9 mouse cellular contexts compared by ENCODE assay signal in the genomic region with DNA sequence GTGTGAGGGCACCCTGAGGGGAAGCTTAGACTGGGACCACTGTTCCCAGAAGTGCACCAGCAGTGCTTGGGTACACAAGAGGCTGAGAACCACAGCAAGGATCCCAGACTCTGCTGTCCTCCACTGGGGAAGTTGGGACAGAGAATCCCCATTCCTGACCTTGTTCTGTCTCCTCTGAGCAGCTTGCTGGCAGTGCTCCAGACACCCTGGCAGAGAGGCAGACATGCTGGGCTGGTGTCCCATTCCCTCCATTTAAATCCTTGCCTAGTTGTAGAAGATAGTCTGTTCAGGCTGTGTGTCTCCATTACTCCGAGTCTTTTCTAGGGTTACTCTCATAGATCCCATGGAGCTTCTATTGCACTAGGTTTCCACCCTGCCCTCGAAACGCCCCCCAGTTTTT.
DNase-seq lines count a peak whose midpoint lies in the region; ATAC-seq and TF ChIP-seq lines count a peak whose summit lies in the region.
"Had no signal": no experiment of that assay in that cellular context is flagged by ENCODE, and none has a peak within 500 bp of the region (broad histone marks: within the 10 kb centered on the region; RNA-seq: fewer than 3 reads in every experiment).

No protein-coding gene starts in this region.

- no peak for ATAC-seq in lung, embryonic 14.5 days (ENCODE audit: insufficient read depth)
- ATAC-seq in lung, postnatal 0 days, result no peak

- H3K27ac ChIP-seq in lung, embryonic 14.5 days (ENCODE audit: low read depth), result no peak overlapping the region
- H3K27ac ChIP-seq in lung, postnatal 0 days (ENCODE audit: low read length), result no peak overlapping the region

- WGBS in lung, embryonic 14.5 days, result 71% methylated on average over 3 of the region's 3 CpGs
- WGBS in lung, postnatal 0 days, result 76% methylated on average over 3 of the region's 3 CpGs

- H3K4me2 ChIP-seq in lung, embryonic 14.5 days, result no peak overlapping the region
- no peak overlapping the region for H3K4me2 ChIP-seq in lung, postnatal 0 days (replicated peaks; ENCODE audit: low read depth, low read length)

- H3K9ac ChIP-seq in lung, embryonic 14.5 days, result no peak overlapping the region
- no peak overlapping the region for H3K9ac ChIP-seq in lung, postnatal 0 days (replicated peaks; ENCODE audit: low read depth)

- H3K4me3 ChIP-seq in lung, embryonic 14.5 days (ENCODE audit: low read depth, low read length), result no peak overlapping the region
- no peak overlapping the region for H3K4me3 ChIP-seq in lung, postnatal 0 days (ENCODE audit: low read depth, low read length)

- no peak for TF ChIP-seq CTCF in lung, embryonic 14.5 days (IDR thresholded peaks at IDR 0.05; ENCODE audit: low read depth)
- TF ChIP-seq CTCF in lung, postnatal 0 days (IDR thresholded peaks at IDR 0.05), result no peak

- H3K4me1 ChIP-seq in lung, embryonic 14.5 days (ENCODE audit: insufficient read depth), result no peaks in the 10 kb centered on the region
- H3K4me1 ChIP-seq in lung, postnatal 0 days (ENCODE audit: insufficient read depth, low read depth, low read length), result no peaks in the 10 kb centered on the region

- no peaks in the 10 kb centered on the region for H3K9me3 ChIP-seq in lung, embryonic 14.5 days (ENCODE audit: low read depth, low read length)
- H3K9me3 ChIP-seq in lung, postnatal 0 days (ENCODE audit: low read length), result no peaks in the 10 kb centered on the region

- TF ChIP-seq EP300 in lung, postnatal 0 days (IDR thresholded peaks at IDR 0.05), result no peak

- H3K36me3 ChIP-seq in lung, embryonic 14.5 days (ENCODE audit: insufficient read depth), result no peaks in the 10 kb centered on the region
- no peaks in the 10 kb centered on the region for H3K36me3 ChIP-seq in lung, postnatal 0 days (ENCODE audit: insufficient read depth, low read length)

- intact Hi-C loops in gastrocnemius, postnatal 36 days (cut with DNase I), result no loop called here
- intact Hi-C loops in heart, postnatal 10 days (cut with DNase I), result no loop called here

- H3K27me3 ChIP-seq in lung, embryonic 14.5 days (ENCODE audit: insufficient read depth, low read length), result no peaks in the 10 kb centered on the region
- no peaks in the 10 kb centered on the region for H3K27me3 ChIP-seq in lung, postnatal 0 days (replicated peaks; ENCODE audit: insufficient read depth, low read length)

- peak; percentile 8 for DNase-seq in gastrocnemius, adult 18-20 months (ENCODE audit: low spot score)
- DNase-seq in gastrocnemius, postnatal 36 days, result no peak
- peak; percentile 35 for DNase-seq in lung, embryonic 14.5 days
- DNase-seq in lung, postnatal 0 days (ENCODE audit: low spot score), result no peak
- peak; percentile 87 for DNase-seq in brain, adult 2 months (ENCODE audit: low read depth, low spot score)
- peak; percentile 72 to 78 for DNase-seq in heart, postnatal 10 days
- DNase-seq in thymus, adult 18-20 months, result no peak
- DNase-seq in urinary bladder, postnatal 10 days (ENCODE audit: low spot score), result no peak
- DNase-seq: kidney, adult 9 months had no signal

Comparison
In these comparisons a context has a peak if more than half of its experiments do, and no peak if none do; other contexts are left out.
1. DNase-seq: peak in gastrocnemius, adult 18-20 months (single experiment), lung, embryonic 14.5 days (single experiment), brain, adult 2 months (single experiment) and heart, postnatal 10 days (2 of 2); none in gastrocnemius, postnatal 36 days (0 of 2), lung, postnatal 0 days (single experiment), thymus, adult 18-20 months (0 of 2) and urinary bladder, postnatal 10 days (single experiment).